Mouse (Mus musculus): ENCODE measurements at regions not wholly inside any gene's neighbourhood (a gene's known extent, or its start where the extent isn't known, plus 50 kb on each side); places are given as distances from the start of the nearest gene placed in this dataset.

DNA sequence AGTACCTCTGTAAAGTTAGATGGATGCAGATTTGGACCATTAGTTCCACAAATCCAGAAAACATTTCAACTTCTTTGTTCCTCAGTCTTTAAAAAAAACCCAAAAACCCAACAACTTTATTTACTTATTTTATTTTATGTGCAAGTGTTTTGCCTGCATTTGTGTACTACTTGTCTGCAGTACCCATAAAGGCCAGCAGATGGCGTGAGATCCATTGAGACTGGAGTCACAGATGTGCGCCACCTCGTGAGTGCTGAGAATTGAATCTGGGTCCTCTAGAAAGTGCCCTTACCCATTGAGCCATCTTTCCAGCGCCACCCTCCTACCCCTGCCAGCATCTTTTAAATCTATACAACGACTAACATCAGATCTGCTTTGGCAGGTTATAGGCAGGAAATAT, 53.0 kb downstream of the Gm12689 start:
- DNase-seq: no peak

DNA sequence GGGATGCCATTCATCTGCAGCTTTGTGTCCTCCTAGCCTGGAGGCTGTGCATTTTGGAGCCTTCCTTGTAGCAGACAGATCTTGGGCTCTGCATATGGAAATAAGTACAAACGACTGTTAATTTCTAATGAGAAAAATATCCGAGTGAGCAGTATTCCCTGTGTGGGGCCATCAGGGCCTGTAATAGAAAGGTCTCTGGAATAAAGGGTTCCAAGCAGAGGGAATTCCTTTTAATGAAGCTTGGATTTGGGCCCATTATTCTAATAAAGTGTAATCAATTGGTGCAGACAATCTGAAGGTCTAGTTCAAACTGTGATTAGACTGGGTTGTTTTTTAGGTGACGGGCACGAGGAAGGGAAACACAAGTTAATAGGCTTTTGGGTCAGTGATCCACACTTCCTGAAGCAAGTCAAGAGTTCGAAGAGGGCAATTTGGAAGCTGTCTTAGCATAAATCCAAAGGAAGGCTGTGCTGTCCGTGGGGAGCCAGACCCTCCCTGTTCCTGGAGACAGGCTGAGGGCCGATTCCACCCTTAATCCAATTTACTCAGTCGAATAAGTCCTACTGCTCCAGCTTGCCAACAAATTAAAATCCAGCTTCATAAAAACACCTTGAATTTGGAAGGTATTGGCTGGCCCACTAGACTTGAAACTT, 57.5 kb downstream of the Gm12689 start:
- no peak for DNase-seq

DNA sequence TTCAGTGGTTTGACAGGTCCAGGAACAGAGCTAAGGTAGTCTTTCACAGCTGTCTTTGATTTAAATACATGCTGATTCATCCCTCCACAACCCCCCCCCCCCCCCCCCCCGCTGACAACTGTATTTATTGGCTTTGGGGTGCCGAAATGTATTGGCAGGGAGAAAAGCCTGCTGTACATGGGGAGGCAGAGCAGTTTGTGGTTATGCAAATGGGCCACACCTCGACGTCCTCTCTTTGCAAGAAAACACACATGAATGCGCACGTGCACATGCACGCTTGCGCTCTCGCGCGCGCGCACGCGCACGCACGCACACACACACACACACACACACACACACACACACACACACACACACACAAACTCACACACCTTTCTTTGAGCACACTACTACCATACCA, 58.5 kb downstream of the Gm12689 start:
- no peak for DNase-seq

DNA sequence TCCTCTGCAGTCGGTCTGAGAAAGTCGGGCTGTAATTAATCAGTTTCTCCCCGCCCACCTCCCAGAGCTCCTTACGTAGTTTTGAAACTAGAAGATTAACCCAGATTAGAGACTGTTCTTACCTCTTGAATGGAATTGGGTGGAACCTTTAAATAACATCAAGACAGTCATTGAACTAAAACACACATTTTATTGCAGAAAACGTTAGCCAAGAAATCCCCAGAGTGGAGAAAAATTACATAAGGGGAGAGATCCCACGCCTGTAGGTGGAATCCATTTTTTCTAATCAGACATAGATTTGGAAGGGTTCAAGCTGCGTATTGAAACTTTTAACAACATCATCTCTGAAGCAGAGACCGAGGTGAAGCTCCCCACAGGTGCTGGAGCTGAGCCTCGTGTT, 59.1 kb downstream of the Gm12689 start:
- DNase-seq: no peak

DNA sequence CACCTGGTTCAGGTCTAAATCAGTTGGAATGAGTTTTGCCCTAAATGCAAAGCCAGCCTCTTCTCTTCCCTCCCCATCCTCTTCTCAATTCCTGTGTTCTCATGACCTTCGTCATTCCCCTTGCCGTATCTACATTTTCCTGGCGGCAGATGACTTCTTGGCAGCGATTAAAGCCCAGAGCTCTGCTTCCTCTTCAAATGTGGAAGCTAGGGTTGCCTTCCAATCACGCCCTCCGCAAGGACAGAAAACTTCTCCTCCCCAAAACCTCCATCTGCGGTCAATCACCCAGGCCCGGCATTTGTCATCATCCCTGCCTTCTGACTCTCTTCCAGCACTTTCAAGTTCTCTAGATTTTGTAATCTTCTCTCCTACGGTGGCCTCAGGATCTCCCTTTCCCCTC, 72.3 kb downstream of the Gm12689 start:
- no peak for DNase-seq

DNA sequence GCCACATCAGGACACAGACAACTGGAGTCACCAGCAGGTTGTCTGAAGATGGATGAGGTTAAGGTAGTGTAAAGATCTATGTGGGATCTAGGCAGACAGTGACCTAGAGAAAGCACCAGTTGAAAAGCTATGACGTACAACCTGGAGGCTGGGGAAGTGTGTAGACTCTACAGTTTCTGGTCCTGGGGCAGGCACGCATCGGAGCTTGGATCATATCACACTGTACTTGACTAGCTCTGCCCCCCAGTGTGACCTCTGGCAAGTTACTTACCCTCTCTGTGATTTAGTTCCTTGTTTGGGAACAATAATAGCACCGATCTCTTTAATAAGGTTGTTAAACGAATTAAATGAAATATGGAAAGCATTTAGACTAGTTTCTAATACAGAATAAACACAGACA, 75.5 kb downstream of the Gm12689 start:
- DNase-seq: no peak

DNA sequence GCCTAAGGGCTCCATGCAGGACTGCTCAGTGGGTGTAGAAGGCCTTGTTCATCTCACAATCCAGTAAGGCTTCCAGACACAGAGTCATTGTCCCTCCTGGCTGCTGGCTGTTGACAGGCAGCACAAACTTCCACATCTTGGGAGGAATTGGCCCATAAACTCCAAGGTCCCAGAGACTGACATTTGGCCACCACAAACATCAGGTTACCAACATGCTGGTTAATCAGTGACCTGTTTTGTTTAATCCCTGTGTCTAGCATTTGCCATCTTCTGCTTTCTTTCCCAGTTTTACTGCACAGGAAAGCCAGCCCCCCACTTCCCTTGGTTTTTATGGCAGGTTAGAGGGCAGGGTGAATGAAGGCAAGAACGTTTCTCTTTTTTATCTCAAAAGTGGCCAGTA, 80.5 kb downstream of the Gm12689 start:
- DNase-seq: peak; percentile 27

DNA sequence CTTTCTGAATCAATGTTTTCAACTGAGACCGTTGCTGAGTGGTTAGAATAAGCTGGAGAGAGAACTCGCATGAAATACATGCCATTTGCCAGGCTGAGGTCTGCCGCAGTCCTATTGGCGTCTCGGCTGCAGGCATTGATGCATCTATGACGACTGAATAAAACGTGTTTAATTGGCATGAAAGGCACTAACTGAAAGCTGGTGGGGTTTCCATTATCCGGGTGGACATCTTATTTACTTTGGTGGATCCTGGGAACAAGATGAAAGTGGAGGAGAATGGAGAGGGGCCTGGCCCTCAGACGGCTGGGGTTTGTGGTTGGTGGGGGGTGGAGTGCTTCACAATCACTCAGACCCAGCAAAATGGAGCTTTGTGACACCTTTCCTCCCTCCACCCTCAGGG, 81.2 kb downstream of the Gm12689 start:
- DNase-seq: no peak

DNA sequence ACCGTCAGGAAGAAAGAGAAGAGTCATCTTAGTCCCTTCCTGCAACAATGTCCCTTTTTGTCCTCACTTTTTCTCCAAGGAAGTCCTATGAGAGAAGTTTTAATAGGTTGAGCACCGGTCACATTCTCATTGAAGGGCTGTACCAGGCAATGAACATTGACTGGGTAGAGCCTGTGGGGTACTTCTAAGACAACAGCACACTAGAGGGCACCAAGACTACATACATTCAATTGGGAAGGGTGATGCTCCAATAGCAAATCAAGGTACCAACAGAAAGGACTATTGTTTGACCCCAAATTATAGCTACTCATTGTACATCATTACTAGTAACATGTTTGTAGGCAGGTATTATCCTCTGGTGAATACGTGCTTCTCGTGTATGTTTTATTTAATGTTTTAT, 84.3 kb downstream of the Gm12689 start:
- no peak for DNase-seq

DNA sequence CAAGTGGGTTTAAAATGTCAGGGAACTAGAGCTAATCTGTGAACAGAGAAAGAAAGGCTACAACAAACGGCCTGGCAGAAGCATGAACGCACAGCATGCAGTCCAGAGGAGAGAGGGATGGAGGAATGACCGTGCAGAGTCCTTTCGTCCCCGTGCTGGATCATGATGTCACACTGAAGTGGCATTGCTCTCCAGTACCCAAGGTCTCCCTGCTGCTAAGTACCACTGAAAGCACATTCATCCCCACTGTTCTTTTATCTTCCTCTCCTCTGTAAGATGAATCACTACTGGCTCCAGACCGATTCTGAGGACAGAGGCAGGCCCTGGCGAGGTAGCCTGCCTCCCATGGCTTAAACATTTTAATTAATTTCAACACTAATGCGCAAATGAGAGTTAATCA, 89.7 kb downstream of the Gm12689 start:
- no peak for DNase-seq

DNA sequence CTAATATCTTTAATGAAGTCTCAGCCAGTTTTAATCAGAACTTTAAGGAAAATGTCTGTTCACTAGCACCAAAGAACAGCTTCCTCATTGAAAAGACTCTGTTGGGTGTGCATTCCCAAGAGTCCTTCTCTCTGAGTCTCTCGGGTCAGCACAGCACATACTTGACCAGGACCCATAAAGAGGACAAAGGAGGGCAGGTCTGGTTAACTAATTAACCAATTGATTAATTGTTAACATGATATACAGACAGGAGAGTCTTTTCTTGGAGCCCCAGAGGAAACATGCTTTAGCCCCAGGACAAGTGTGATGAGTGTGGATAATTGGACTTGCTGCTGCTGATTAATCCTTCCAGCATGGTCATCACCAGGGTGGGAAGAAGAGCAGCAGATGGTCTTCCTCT, 93.7 kb downstream of the Gm12689 start:
- DNase-seq: peak; percentile 13

DNA sequence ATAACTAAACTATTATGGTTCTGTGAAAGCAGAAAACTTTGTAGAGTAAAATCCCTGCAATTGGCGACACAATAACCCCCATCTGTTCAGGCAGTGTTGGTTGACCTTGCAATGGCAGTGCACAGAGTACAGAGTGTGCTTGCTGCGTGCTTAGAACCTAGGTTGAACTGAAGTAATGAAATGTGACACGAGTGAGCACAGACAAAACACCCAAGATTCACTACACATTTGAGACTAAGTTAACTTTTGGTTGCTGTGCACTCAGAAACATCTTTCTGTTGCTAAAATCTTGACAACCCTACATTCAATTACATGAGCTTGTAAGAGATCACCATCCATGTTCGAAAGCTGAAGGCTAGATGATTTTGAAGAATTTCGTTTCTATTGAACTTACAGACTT, 97.3 kb downstream of the Gm12689 start:
- no peak for DNase-seq

DNA sequence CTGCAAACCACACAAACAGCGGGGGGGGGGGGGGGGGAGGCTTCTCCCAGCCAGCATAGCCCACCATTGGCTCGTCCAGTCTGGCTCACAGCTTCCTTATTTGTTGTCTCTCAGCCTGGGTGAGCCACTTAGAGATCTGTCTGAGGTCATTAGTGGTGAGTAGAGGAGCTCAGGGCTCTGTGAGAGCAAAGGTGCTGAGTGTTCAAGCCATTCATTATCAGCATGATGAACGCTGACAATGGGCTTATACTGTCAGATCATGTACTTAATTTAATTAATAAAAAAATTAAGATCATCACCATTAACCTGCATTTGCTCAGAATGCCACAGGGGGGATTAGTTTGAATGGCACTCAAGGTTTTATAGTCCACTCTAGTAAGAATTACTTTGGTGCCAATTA, 98.5 kb downstream of the Gm12689 start:
- no peak for DNase-seq

DNA sequence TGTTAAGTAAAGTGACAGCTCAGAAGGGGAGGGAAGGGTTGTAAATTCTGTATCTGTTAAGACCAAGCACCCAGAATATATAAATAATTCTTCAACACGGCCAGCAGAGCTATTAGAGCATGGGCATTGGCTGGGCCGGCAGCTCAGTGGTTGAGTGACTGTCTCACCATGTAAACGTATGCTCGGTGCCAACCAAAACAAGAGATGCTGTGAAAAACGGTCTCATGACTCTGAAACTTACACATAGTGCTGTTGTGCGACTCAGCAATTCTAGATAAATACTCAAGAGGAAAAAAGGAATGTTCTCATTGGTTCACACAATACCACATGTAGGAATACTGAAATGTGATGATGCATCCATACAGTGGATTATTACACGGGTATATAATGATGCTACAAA, 111.8 kb downstream of the Gm12689 start:
- DNase-seq: no peak

DNA sequence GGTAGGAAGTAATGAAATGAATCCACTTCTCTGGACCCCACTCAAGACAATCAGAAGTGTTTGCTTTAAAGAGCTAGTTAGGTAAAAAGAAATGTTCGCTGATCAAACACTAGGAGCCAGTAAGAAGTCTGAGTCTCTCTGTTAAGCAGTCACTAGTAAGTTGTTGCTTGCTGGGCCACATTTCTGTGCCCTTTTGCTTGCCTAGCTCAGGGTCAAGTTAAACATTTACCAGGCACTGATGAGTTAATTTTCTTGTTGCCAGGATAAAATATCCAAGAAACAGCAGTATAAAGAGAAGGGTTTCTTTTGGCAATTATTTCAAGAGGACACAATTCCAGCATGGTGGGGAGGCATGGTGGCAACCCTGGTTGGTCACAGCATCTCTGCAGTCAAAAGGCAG, 127.7 kb downstream of the Gm12689 start:
- peak; percentile 21 for DNase-seq

DNA sequence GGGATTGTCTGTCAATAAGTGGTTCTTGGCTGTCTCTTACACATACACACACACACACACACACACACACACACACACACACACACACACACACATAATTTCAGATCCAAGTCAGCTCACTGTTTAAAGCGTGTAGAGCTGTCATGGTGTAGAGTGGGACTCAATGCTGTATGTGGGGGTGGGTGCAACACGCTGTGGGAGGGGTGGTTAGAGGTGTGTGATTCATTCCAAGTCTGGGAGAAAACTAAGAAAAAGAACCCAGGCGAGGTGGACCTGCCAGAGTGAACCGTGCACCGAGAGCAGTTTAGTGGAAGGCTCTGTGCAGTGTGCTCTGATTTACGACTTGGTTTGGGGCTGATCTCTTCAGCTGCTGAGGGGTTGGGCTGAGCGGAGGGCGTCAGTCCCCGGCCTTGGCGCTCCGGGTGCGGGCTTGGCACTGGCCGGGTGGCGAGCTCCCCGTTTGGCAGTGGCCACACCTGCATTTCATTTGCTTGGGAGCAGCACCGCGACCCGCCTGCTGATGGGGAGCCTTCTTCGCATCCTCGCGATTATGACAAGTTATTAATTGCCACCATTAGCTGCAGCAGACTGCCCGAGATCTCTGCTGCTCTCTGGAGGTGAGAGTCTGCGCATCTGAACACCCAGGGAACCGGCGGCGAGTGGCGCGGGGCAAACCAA, 149.5 kb downstream of the Gm12689 start:
- no peak for DNase-seq

DNA sequence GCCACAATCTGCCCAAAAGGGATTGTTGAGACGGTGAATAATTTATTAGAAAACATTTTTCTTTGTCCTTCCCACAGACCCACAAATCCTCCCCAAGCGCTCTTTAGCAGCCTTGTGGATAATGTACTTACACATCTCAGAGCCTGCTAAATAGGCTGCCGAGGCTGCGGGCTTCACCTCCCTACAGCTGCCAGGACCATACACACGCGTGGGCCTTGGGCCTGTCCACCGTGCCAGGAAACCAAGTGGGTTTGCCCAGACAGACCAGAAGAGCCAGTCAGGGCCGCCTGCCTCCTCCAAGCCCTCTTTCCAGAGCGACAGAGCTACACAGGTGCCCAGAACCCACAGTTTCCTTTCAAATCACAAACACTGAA, 150.0 kb downstream of the Gm12689 start:
- no peak for DNase-seq

DNA sequence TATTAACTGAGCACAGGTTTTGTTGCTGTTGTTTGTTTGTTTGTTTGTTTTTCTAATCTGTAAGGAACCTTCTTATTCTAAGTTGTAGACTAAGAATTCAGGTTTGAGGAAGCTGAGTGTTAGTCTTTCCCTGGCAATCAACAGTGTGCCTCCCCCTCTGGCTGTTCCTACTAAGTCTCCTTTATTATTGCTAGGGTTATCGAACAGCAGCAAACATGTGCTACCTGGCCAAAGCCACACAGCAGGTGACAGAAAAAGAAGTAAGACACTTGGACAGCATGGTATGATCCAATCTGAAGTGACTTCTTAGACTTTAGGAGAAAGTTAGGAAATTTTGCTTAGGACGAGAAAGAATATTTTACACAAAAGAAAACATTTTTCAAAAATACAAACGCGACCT, 163.3 kb downstream of the Gm12689 start:
- DNase-seq: no peak

DNA sequence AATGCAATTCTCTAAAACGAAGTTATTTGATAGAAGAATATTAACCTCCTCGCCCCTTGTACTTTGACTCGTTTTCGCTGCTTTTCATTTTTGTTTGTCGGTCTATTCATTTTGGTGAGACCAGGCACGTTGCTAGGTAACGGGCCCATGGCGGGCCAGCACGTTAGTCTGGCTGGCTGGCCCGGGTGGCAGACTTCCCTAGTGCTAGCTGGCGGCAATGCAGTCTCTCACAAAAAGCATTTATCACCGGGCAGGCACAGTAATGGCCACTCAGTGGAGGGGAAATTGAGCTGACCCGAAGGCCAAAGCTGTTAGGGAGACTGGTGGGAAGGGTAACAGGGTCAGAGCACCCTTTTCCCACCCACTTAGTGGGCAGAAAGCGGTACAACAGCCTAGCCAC, 163.7 kb downstream of the Gm12689 start:
- peak; percentile 30 for DNase-seq

DNA sequence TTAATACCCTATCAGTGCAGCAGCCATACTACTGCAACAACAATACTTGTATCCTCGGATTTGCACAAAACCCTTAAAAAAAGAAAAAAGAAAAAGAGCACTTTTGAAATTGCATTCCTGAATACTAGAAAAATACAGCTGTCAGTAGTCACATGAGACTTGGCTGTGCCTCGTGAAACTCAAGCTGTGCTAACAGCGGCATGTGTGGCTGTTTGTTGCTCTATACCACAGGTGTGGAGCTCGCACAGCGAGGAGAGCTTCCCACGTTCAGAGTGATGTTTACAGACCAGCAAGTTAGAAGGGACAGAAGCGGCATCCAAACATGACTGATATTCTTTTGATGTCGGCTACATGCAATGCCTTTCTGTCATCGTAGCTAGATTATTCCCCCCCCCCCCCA, 169.8 kb downstream of the Gm12689 start:
- no peak for DNase-seq

DNA sequence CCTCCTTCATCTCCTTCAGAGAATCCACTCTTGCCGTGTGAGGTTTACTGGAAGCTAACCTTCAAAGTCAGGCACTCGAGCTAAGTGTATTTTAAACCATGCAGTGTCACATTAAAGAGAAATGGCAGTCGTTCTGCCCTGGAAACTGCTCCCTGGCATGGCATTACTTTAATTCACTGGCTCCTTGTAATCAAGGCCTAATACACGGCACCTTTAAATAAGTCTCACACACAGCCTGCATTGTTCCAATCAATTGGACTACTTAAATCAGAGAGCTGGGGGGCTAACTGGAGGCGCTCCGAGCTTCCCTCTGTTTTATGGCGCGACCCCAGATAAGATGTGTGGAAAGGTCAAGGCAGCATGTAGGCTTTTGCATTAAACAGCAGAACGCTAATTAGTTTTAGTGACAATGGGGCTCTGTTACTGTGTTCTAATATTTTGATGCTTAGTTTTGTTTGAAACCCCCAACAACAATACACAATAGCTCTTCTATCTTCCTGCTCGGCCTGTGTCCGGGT, 180.1 kb downstream of the Gm12689 start:
- no peak for DNase-seq

DNA sequence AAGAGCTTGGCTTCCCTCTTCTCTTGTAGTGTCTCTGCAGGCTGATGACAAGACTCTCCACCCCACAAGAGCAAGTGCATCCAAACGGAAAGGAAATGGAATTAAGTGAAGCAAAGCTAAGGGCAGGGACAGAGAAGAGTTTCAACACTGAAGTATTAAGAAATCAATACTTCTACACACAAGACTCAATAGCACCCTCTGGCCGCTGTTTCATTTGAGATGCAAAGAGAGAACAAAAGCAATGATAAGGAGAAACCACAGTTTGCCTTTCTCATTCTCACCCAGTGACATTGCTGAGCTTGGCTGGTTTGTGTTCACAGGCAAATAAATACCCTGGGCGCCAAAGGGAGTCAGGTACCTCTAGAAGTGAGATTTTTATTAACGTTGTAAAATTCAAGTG, 171.8 kb upstream of the Foxd3 start:
- no peak for DNase-seq

DNA sequence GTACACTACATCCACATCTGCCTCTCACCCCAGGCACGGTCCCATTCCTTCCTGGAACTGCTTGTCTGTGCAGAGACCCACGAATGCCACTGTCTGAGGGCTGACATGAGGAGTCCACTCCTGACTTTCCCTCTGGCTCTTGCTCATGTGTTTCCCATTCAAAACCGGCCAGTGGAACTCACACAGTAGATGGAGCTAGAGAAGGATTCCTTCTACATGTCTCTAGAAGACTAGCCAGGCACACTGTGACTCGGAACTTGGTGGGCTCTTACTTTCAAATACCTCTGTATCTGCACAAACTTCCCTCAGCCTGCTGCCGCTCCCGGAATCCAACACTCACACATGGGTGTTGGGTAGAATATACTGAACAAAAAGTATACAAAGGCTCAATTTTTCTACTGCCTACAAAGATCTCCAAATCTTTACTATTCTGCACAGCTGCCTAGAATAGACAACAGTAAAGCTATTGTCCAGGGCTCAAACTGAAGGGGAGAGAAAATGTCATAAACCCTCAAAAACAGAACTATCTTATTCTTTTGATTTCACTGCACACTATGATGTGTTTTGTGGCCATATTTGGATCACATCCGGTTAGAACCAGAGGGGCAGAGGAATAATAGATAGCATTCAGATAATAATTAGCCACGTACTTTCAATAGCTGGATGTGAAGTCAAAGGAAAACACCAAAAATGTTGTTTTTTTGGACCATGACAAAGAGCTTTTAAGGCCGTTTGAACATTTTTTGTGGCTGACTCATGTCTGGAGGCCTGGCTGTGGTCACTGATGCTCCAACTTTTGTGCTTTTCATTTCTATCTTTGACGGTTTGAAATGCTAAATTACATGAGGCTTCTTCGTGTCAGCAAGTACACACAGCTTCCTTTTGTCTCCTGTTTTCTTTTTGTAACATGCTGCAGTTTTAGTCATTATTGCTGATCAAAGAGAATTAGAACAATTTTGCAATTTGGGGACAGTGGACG, 164.3 kb upstream of the Foxd3 start:
- no peak for DNase-seq
